Mouse (Mus musculus) embryo, embryonic 11.5 days (tissue): ENCODE data around the gene Zbtb20.
"Not testable (repeated sequence)": the region's sequence is repeated elsewhere in the genome, so short reads cannot be mapped to it uniquely, and the experiment has no call there.

Source experiments
- DNase-seq: peaks from one replicate; pipeline ENCODE4 v3.0.0-alpha.2; 2012; ENCODE audit warnings: low read depth, low spot score

The Zbtb20 gene

GRCm38 (mm10) chr16:42910016-42910415, 34.3 kb downstream of the Zbtb20 start:
- no peak for DNase-seq

GRCm38 (mm10) chr16:42910716-42911115, 35.0 kb downstream of the Zbtb20 start:
- DNase-seq: no peak

- DNase-seq: no peak
Measured at GRCm38 (mm10) chr16:42911326-42911725, 35.6 kb downstream of the Zbtb20 start.

DNA sequence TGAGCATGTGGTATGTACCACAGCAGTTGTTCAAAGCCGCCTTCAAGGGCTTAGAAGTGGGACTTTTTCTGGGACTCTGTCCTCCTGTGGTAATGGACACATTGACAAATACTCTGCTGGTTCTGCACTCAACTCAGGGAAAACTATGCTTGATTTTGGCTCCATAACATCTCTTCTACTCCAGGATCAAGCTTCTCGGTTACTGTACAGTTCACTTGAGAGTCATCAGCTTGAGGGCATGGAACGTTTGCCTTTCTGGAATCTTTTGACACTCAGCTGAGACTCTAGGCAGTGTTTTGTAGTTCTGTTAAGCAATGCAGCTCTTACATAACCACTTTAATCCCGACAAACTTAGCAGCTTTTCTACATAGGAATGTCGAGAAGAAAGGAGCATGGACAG, 36.1 kb downstream of the Zbtb20 start:
- DNase-seq: no peak

- DNase-seq: no peak
Measured at GRCm38 (mm10) chr16:42913291-42913690, 37.6 kb downstream of the Zbtb20 start.

- DNase-seq: peak; percentile 46
Measured at GRCm38 (mm10) chr16:42914457-42915085, 38.9 kb downstream of the Zbtb20 start.

DNA sequence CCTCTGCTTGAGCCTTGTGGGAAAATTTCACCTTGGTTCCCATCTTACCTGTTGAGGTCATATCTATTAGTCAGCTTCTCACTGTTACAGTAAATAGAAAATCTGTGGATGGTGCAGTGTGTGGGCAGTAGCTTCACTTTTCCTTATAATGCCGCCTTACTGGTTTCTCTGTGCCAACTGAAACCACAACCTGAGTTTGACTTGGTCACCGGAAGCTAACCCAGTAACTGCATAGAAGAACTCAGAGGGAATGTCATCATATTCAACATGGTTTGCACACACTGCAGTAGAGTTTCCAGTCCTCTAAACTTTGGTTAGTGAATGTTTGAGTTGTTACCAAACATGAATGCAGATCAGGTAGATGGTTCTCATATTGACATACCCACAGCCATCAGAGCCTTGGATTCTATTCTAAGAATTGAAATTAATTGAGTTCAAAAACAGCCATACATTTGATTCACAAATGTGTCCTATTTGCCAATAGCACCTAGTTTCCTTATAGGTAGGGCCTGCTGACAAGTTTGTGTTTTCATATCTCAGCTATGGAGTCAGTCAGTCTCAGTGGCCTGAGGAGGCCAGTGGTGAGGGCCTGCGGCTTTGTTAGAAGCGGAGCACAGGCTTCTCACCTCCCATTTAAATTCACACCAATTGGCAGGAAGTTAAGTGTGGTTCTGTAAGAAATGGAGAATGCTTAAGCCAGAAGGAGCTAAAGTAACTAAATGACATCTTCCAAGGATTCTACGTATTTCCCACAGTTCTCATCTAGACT, 44.5 kb downstream of the Zbtb20 start:
- no peak for DNase-seq

GRCm38 (mm10) chr16:42921436-42921835, 45.8 kb downstream of the Zbtb20 start:
- DNase-seq: no peak

DNA sequence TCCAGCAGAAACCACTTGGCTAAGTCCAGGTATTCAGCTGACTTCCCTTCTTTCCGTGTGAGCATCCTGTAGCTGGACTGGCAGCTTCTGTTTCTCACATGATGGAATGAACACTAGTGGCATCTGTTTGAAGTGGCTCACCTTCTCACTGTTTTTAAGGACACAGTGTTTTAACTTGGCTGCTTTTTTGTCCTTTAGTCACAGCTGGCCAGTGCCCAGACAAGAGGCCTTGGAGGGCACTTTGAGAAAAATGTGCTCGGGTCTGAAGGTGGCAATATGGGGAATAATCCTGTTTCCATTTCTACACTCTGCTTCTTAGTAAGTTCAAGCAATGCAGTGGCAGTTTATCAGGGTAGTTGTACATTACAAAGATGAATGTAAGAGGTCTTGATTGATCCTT, 62.5 kb downstream of the Zbtb20 start:
- no peak for DNase-seq

GRCm38 (mm10) chr16:42947016-42947415, 71.3 kb downstream of the Zbtb20 start:
- no peak for DNase-seq

GRCm38 (mm10) chr16:42955401-42955800, 79.7 kb downstream of the Zbtb20 start:
- DNase-seq: not testable (repeated sequence)

DNA sequence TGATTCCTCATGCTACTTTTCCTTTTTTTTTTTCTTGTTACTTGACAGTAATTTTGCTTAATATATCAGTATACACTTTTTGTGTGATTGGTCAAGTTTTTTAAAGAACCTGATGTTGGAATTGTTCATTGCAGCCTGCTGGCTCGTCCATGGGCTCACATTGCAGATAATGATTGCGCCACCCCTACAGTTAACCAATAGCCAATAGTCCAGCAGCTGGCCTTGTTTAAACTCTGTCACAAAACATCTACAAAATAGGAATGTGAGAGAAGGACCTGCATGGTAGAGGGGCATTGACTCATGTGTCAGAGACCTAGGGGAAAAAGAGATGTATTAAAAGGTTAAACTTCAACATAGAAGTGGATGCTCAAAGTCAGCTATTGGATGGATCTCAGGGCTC, 97.2 kb downstream of the Zbtb20 start:
- DNase-seq: no peak

DNA sequence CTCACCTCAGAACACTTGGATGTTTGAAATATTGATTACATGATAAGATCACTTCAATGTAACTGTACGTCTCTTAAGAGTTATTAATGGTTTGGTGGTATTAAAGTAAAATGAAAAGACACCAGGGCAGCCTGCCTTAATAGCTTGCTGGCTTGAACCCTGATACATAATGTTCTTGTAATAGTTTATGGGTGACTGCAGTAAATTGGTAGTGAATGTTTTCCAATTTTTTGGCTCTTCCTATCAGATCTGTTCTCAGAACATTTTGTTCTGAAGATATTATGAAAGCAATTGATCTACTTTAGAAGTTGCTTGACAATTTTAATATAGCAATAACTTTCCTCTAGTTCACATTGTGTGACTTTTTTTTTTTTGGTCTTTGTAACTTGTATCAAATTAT, 123.2 kb downstream of the Zbtb20 start:
- DNase-seq: no peak

DNA sequence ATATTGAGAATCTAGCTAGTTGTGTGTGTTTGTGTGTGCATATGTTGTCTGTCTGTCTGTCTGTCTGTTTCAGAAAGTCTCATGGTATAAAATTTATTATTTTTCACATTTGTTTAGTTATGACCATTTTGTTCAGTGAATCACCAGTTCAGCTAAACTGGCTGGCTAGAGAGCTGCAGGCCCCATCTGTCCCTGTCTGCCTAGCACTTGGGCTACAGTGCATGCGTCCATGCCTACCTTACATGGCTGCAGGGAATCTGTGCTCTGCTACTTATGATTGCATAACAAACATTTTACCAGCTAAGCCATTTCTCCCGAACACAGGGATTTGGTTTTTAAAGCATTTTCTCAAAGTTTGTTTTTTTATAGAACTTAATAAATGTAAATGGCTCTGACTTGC, 150.7 kb downstream of the Zbtb20 start:
- no peak for DNase-seq

DNA sequence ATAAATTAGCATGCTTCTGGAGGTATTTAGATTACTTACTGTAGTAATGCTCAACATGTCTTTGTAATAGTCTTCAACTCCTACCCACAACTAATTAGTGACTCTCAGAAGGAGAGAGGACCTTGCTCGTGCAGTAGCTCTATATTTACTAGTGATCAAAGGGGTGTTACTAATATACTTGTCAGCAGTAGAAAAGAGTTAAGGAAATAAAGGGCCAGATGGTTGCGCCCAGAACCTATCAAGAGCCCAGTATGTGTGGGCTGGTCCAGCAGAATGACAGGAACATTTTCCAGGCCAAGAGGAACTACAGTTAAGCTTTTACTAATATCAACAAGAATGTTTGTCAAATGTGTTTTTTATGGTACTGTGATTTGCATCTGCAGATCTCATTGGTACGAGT, 153.6 kb downstream of the Zbtb20 start:
- no peak for DNase-seq

DNA sequence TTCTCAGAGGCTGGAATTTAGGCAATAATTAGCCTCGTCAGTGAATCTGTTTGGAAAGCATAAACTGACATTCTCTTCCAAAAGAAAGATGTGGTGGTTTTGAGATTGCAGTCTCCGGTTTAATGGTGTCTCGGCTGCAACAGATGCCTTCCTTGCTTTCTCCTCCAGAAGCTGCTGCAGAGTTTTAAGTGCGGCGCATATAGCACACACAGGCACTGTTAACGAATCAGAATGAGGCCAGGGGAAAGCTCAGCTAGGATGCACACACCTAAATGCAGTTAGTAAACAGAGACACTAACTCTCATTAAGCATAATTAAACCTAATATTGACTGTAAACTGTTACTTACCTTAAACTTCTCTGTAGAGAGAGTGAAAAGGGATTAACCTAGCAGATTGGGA, 160.0 kb downstream of the Zbtb20 start:
- no peak for DNase-seq

DNA sequence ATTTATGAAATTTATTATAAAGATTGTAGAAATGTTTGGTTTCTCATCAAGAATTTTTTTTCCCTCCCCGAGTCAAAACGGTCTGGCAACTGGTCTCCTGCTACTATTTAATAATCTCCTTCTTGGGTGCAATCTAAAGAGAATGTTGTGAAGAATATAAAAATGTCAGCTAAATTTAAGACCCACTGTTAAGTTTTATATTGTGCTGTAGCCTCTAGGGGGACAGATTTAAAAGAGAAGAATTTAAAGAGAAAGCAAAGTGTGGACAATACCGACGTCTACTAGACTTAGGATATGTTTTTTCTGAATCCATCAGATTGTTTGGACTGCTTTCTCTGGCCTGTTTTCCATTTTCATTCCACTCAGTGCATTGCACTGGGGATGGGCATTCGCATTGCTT, 160.8 kb downstream of the Zbtb20 start:
- DNase-seq: no peak

DNA sequence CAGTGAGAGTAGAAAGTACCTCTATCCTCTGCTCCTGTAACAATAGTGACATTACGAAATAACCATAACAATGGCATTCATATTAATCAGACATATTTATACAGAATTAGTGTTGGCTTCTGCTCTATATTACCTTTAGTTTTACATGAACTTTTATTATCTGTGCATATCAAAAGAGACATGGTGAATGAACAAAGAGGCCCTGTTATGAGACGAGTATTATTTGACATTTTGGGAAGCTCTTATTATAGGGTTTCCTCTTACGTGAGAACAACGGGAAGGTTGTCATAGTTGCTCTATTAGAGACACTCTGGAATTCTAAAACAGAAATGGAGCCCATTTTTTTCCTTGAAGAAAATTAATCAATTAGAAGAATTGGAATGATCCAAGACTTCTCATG, 161.6 kb downstream of the Zbtb20 start:
- DNase-seq: no peak

DNA sequence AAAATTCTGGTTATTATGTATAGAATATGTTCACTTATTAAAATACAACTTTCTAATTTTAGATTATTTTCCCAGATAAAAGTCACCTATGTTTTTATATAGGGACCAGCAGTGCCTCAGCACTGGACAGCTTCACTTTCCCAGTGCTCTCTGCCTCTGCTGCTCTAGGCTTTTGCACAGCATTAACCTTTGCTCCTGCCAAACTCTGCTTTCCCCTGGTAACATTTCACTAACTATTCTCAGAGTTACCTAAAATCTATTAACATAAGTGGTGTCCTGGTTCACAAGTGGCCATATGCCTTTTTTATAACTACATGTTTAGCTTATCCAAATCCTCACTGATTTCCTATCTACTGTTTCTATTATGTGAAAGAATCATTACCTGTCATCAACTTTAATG, 169.9 kb downstream of the Zbtb20 start:
- DNase-seq: no peak

DNA sequence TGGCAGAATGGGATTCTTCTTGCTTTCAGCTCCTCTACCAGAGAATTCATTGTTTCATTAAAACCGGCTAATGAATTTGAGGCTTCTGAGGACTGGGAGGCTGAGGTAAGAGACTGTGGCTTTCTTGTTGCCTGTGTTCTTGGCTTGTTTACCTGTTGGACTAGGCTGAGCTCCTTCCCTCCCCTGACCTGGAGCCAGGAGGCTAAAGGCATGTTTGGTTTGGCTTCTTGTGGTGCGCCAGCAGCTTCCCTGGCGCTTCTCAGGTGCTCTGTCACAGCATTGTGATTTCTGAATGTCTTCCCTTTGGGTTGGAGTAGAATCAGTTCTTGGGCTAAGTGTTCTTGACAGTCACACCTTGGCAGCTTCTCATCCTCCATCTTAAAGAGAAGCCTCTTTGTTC, 171.0 kb downstream of the Zbtb20 start:
- no peak for DNase-seq

DNA sequence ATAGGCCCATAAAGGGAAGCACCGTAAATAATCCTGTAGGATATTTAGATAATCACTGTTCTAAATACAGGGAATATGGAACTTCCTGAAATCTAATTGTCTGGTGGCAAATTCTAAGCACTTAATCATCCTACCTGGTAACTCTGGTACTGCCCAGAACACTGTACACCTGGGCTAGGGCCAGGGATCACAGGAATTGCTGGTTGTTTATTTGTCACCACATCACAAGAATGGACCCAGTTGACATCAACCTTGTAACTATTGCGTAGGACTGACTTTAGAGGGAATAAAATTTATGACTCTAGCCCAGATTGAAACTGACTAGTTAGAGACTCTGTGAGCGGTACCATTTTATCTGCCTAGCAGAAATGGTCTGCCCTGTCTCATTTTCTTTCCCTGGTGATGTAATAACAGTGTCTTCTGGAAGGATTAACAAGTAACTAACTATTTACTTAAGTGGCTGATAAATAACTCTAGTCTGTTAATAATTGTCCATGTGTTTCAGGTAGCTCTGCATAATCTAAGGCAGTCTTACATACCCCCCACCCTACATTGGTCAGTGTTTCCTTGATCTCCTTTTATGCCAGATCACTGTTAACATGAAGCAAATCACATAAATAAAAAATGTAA, 194.1 kb downstream of the Zbtb20 start:
- no peak for DNase-seq

- DNase-seq: no peak
Measured at GRCm38 (mm10) chr16:43071875-43072274, 196.2 kb downstream of the Zbtb20 start.
